ENCODE assay signal across 24 mouse cellular contexts in genomic region chr2:6413723-6414122, GRCm38 (mm10).
"Had no signal": no experiment of that assay in that cellular context is flagged by ENCODE, and none has a peak within 500 bp of the region (broad histone marks: within the 10 kb centered on the region; RNA-seq: fewer than 3 reads in every experiment).

No protein-coding gene starts in this region.

- H3K9me3 ChIP-seq: hindbrain, embryonic 10.5 days; hindbrain, embryonic 12.5 days; limb, embryonic 13.5 days; limb, embryonic 15.5 days; liver, embryonic 12.5 days had no signal

- ATAC-seq: hindbrain, embryonic 16.5 days; inflammation-experienced regulatory T-cells, adult 6 months; intestine, postnatal 0 days; liver, embryonic 12.5 days had no signal

- H3K9ac ChIP-seq: hindbrain, embryonic 12.5 days; hindbrain, embryonic 14.5 days; limb, embryonic 13.5 days; limb, embryonic 15.5 days; liver, embryonic 12.5 days; liver, embryonic 14.5 days had no signal

- H3K4me2 ChIP-seq: hindbrain, embryonic 12.5 days; hindbrain, embryonic 14.5 days; limb, embryonic 13.5 days; limb, embryonic 15.5 days; liver, embryonic 12.5 days had no signal

- H3K27ac ChIP-seq: gastrocnemius, adult 2 months; heart, adult 2 months; hindbrain, embryonic 10.5 days; hindbrain, embryonic 12.5 days; hindbrain, embryonic 14.5 days; limb, embryonic 13.5 days; limb, embryonic 15.5 days; liver, embryonic 12.5 days; liver, embryonic 14.5 days had no signal

- DNase-seq: gastrocnemius, adult 2 months; gastrocnemius, postnatal 10 days; gastrocnemius, postnatal 25 days; heart, adult 2 months; heart, postnatal 10 days; heart, postnatal 4 days; kidney, adult 18-20 months; kidney, adult 8-10 months; kidney, postnatal 10 days; kidney, postnatal 25 days; kidney, postnatal 4 days; layer of hippocampus, adult 9-11 months; layer of hippocampus, postnatal 36 days; left cerebral cortex, postnatal 4 days had no signal

- H3K4me3 ChIP-seq: gastrocnemius, adult 2 months; heart, adult 2 months; hindbrain, embryonic 10.5 days; hindbrain, embryonic 12.5 days; limb, embryonic 13.5 days; limb, embryonic 15.5 days; liver, embryonic 12.5 days had no signal

- H3K27me3 ChIP-seq: hindbrain, embryonic 12.5 days; limb, embryonic 13.5 days; limb, embryonic 15.5 days; liver, embryonic 12.5 days had no signal
